Mouse (Mus musculus) myocyte (in vitro differentiated cells): Measurements from ENCODE around the gene Tmem95. TPM values are rescaled to one million over a fixed set of nuclear protein-coding genes. Genes with fewer than 3 reads are reported as not detected.

Experiments
- H3K27me3 ChIP-seq: one replicate; pipeline ENCODE4 v1.6.1; 2011; ENCODE audit not compliant: control insufficient read depth, insufficient read depth, insufficient read length
- H3K36me3 ChIP-seq: one replicate; pipeline ENCODE4 v1.6.1; 2011; ENCODE audit not compliant: control insufficient read depth, insufficient read depth
- H3K4me2 ChIP-seq: one replicate; pipeline ENCODE4 v1.6.1; 2011; ENCODE audit warnings: low read depth, control low read depth
- H3K4me3 ChIP-seq: one replicate; pipeline ENCODE4 v1.5.1; 2011; ENCODE audit warnings: mild to moderate bottlenecking, control low read depth, moderate library complexity
- H3K79me2 ChIP-seq: one replicate; pipeline ENCODE4 v1.6.1; 2011; ENCODE audit not compliant: control insufficient read depth, insufficient read depth
- H3ac ChIP-seq: one replicate; pipeline ENCODE4 v1.6.1; 2011; ENCODE audit not compliant: control insufficient read depth, insufficient read length
- CEBPB ChIP-seq: IDR thresholded peaks from 2 replicates; pipeline ENCODE4 v1.6.1; 2011; ENCODE audit warnings: mild to moderate bottlenecking, moderate library complexity; ENCODE audit not compliant: poor library complexity, insufficient read depth, severe bottlenecking
- E2F4 ChIP-seq: IDR thresholded peaks from one replicate; pipeline ENCODE4 v1.6.1; 2011; ENCODE audit warnings: mild to moderate bottlenecking, control low read depth, moderate library complexity; ENCODE audit not compliant: insufficient read depth
- MAX ChIP-seq: IDR thresholded peaks from one replicate; pipeline ENCODE4 v1.6.1; 2011; ENCODE audit warnings: low read depth, mild to moderate bottlenecking, control low read depth
- MYOD1 ChIP-seq, 3 experiments: IDR thresholded peaks; one replicate each; pipeline ENCODE4 v1.6.1; 2011; ENCODE audit warnings: control low read depth in 2 of 3, low read depth in 2 of 3, mild to moderate bottlenecking in 2 of 3, moderate library complexity in 1 of 3; ENCODE audit not compliant: insufficient read length in 2 of 3, control insufficient read depth in 1 of 3
- MYOG ChIP-seq, 3 experiments: IDR thresholded peaks; one replicate each; pipeline ENCODE4 v1.6.1; 2011; ENCODE audit warnings: control low read depth in 2 of 3, low read depth in 2 of 3, mild to moderate bottlenecking in 2 of 3; ENCODE audit not compliant: insufficient read length in 2 of 3, control insufficient read depth in 1 of 3, insufficient read depth in 1 of 3
- POLR2A ChIP-seq: IDR thresholded peaks from one replicate; pipeline ENCODE4 v1.6.1; 2011; ENCODE audit warnings: low read depth, mild to moderate bottlenecking, control low read depth, moderate library complexity; ENCODE audit not compliant: insufficient read length
- POLR2AphosphoS2 ChIP-seq: IDR thresholded peaks from one replicate; pipeline ENCODE4 v1.6.1; 2011; ENCODE audit warnings: low read depth, control low read depth; ENCODE audit not compliant: insufficient read length
- REST ChIP-seq: IDR thresholded peaks from one replicate; pipeline ENCODE4 v1.6.1; 2011; ENCODE audit warnings: mild to moderate bottlenecking, control low read depth, moderate library complexity; ENCODE audit not compliant: insufficient read depth, insufficient read length
- SRF ChIP-seq: IDR thresholded peaks from one replicate; pipeline ENCODE4 v1.6.1; 2011; ENCODE audit warnings: low read depth; ENCODE audit not compliant: control insufficient read depth, insufficient read length
- TCF12 ChIP-seq: IDR thresholded peaks from one replicate; pipeline ENCODE4 v1.6.1; 2011; ENCODE audit warnings: mild to moderate bottlenecking, control low read depth; ENCODE audit not compliant: poor library complexity, insufficient read depth, severe bottlenecking
- TCF3 ChIP-seq: IDR thresholded peaks from one replicate; pipeline ENCODE4 v1.6.1; 2011; ENCODE audit warnings: low read depth, control low read depth; ENCODE audit not compliant: insufficient read length
- USF1 ChIP-seq: IDR thresholded peaks from one replicate; pipeline ENCODE4 v1.6.1; 2011; ENCODE audit warnings: low read depth, mild to moderate bottlenecking, control low read depth, moderate library complexity
- polyA plus RNA-seq: library from polyadenylated mRNA; unstranded; fragments of >200 nt; fragmentation: generic; extraction: Trizol; gene quantifications from one replicate; pipeline ENCODE4 v1.2.1, GENCODE M21; 2012; ENCODE audit warnings: missing spikeins

Gene Tmem95
- polyA plus RNA-seq, 1 experiment: not detected

DNA sequence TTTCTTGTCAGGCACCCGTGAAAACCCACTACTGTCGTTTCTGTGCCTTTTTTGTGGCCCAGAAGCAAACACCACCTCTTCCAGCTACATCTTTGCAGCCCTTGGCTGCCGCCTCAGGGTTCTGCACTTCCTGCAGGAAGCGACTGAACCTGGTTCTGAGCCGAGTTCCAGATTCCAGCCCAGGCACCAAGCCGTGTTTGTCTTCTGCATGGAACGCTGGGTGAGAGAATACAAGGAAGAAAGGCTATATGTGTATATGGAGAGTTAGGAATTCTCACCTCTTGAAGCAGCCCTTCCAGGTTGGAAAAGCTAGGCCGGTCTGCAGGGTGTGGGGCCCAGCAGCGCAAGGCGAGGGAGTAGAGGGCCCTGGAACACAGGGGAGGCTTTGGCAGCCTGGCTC, 23.1 kb downstream of the Tmem95 start:
- H3K27me3 ChIP-seq: peaks cover 10% of the 10 kb centered on the region
- no peak overlapping the region for H3K4me2 ChIP-seq
- TF ChIP-seq POLR2A: no peak
- TF ChIP-seq TCF12: no peak
- TF ChIP-seq CEBPB: no peak
- no peak for TF ChIP-seq MYOD1 (IDR thresholded peaks at IDR 0.05; ENCODE audit: control insufficient read depth in 1 of 3, insufficient read length in 2 of 3, low read depth in 2 of 3)
- TF ChIP-seq REST: no peak
- TF ChIP-seq SRF: no peak
- no peak for TF ChIP-seq POLR2AphosphoS2
- TF ChIP-seq MAX: no peak
- TF ChIP-seq TCF3: no peak
- no peak for TF ChIP-seq MYOG (IDR thresholded peaks at IDR 0.05; ENCODE audit: control insufficient read depth in 1 of 3, insufficient read depth in 1 of 3, insufficient read length in 2 of 3, low read depth in 2 of 3)
- no peak for TF ChIP-seq USF1
- TF ChIP-seq E2F4: no peak

GRCm38 (mm10) chr11:69853994-69854393, 23.8 kb downstream of the Tmem95 start:
- TF ChIP-seq SRF (no peak), POLR2AphosphoS2 (peak; percentile 63), POLR2A (no peak), REST (no peak), E2F4 (no peak), USF1 (peak; percentile 80), MAX (no peak), MYOD1 (IDR thresholded peaks at IDR 0.05; ENCODE audit: control insufficient read depth in 1 of 3, insufficient read length in 2 of 3, low read depth in 2 of 3) (no peak)

More for the DNA sequence above, 23.1 kb downstream of the Tmem95 start:
- Histone ChIP-seq H3ac (no peak overlapping the region), H3K79me2 (no peaks in the 10 kb centered on the region), H3K4me3 (no peak overlapping the region), H3K36me3 (no peaks in the 10 kb centered on the region)

DNA sequence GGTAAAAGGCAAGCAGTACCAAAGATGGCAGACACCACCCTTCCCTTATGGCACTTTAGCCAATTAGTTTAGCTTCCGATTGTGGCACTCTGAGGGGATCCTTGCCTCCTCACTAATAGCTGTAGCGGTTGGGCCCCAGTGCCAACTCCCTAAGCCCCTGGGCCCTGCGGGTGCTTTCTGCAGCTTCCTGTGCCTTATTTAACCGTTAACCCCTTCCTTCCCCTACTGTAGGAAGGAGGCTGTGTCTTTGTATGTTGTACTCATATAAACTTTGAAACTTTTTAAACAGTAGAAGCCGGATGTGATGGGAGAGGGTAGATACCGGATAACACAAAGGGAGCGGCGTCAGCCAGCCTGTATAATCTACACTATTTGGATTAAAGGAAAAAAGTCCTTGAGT, 27.1 kb downstream of the Tmem95 start:
- Histone ChIP-seq H3K36me3 (peaks cover 12% of the 10 kb centered on the region), H3K4me2 (no peak overlapping the region), H3K27me3 (peaks cover 3% of the 10 kb centered on the region), H3K79me2 (peaks cover 9% of the 10 kb centered on the region), H3K4me3 (no peak overlapping the region), H3ac (no peak overlapping the region)
- TF ChIP-seq REST: no peak
- no peak for TF ChIP-seq TCF3
- no peak for TF ChIP-seq USF1
- no peak for TF ChIP-seq POLR2AphosphoS2
- TF ChIP-seq MAX: no peak
- no peak for TF ChIP-seq MYOD1 (IDR thresholded peaks at IDR 0.05; ENCODE audit: control insufficient read depth in 1 of 3, insufficient read length in 2 of 3, low read depth in 2 of 3)
- no peak for TF ChIP-seq E2F4
- TF ChIP-seq MYOG (IDR thresholded peaks at IDR 0.05; ENCODE audit: control insufficient read depth in 1 of 3, insufficient read depth in 1 of 3, insufficient read length in 2 of 3, low read depth in 2 of 3): no peak
- TF ChIP-seq POLR2A: no peak
- no peak for TF ChIP-seq CEBPB

More at GRCm38 (mm10) chr11:69853994-69854393, 23.8 kb downstream of the Tmem95 start:
- H3K79me2 ChIP-seq: no peaks in the 10 kb centered on the region
- no peak overlapping the region for H3K4me3 ChIP-seq
- H3ac ChIP-seq: no peak overlapping the region
- peaks cover 3% of the 10 kb centered on the region for H3K36me3 ChIP-seq
- H3K4me2 ChIP-seq: no peak overlapping the region
- peaks cover 10% of the 10 kb centered on the region for H3K27me3 ChIP-seq

GRCm38 (mm10) chr11:69849884-69850283, 27.9 kb downstream of the Tmem95 start:
- Histone ChIP-seq H3K27me3 (no peaks in the 10 kb centered on the region), H3K4me2 (no peak overlapping the region), H3K79me2 (peaks cover 9% of the 10 kb centered on the region), H3ac (no peak overlapping the region), H3K4me3 (no peak overlapping the region), H3K36me3 (peaks cover 12% of the 10 kb centered on the region)
- no peak for TF ChIP-seq POLR2AphosphoS2
- no peak for TF ChIP-seq POLR2A
- no peak for TF ChIP-seq E2F4

DNA sequence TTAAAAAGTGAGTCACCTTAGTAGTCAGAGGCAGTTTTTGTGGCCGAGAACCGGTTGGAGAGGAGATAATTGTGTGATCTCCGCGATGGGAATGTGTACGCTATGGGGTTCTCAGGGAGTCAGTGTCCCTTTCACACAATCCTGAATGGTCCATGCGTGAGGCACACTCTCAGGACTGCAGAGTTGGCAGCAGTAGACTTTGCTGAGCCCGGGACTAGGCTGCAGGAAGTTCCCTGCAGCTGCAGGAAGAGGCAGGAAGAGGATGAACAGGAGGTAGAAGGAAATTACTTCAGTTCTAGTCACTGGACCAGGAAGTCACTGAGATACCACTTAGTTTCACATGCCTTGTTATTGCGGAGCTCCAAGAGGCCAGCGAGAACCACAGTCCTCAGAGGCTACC, 28.7 kb downstream of the Tmem95 start:
- TF ChIP-seq CEBPB: no peak
- TF ChIP-seq SRF: no peak
- no peak for TF ChIP-seq MYOG (IDR thresholded peaks at IDR 0.05; ENCODE audit: control insufficient read depth in 1 of 3, insufficient read depth in 1 of 3, insufficient read length in 2 of 3, low read depth in 2 of 3)
- TF ChIP-seq POLR2AphosphoS2: no peak
- TF ChIP-seq TCF3: no peak
- TF ChIP-seq REST: no peak
- no peak for TF ChIP-seq TCF12
- no peak for TF ChIP-seq MAX
- TF ChIP-seq MYOD1 (IDR thresholded peaks at IDR 0.05; ENCODE audit: control insufficient read depth in 1 of 3, insufficient read length in 2 of 3, low read depth in 2 of 3): no peak
- no peak for TF ChIP-seq E2F4
- peaks cover 12% of the 10 kb centered on the region for H3K36me3 ChIP-seq
- no peak overlapping the region for H3K4me2 ChIP-seq
- H3ac ChIP-seq: no peak overlapping the region
- H3K79me2 ChIP-seq: peaks cover 9% of the 10 kb centered on the region
- no peaks in the 10 kb centered on the region for H3K27me3 ChIP-seq
- no peak overlapping the region for H3K4me3 ChIP-seq
